In the genomic region with DNA sequence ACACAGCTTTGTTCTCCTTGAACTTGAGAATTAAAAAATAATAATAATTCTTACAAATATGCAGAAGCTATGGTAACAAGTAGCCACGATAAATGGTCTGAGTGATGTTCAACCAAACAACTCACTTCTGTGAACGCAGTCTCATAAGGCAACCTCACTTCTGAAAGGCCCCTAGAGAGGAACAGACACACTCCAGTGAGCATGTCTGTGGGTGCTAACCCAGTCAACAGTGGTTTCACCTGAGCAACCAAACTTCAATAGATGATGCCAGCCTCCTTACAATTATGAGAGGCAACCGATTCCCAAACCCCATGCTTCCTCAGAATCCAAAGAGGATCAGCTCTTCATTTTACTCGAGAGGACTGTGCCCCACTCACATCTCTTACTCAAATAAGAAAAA, we compare ENCODE assay signal across 22 mouse cellular contexts. TPM values are rescaled to one million over a fixed set of nuclear protein-coding genes. Genes with fewer than 3 reads are reported as not detected.
DNase-seq lines count a peak whose midpoint lies in the region; ATAC-seq and TF ChIP-seq lines count a peak whose summit lies in the region.
"Had no signal": no experiment of that assay in that cellular context is flagged by ENCODE, and none has a peak within 500 bp of the region (broad histone marks: within the 10 kb centered on the region; RNA-seq: fewer than 3 reads in every experiment).

No protein-coding gene starts in this region.

- in situ Hi-C loops in CH12.LX (cut with MboI; ENCODE audit: low pct_ligation_motif_present, low pct_unique_long_range_greater_than_20kb, low sequenced_read_pairs), result no loop called here

- no peak for TF ChIP-seq CTCF in intestine, postnatal 0 days (IDR thresholded peaks at IDR 0.05; ENCODE audit: low read depth)
- no peak for TF ChIP-seq CTCF in CH12.LX (conservative IDR thresholded peaks at IDR 0.05 in 1 of 2, IDR thresholded peaks at IDR 0.05 in 1 of 2; ENCODE audit: low read depth in 2 of 2, low read length in 2 of 2)
- TF ChIP-seq CTCF in layer of hippocampus, adult 2 months (conservative IDR thresholded peaks at IDR 0.05), result no peak

- H3K4me3 ChIP-seq in intestine, postnatal 0 days (ENCODE audit: low read depth, low read length), result no peak overlapping the region
- H3K4me3 ChIP-seq in intestine, embryonic 15.5 days (replicated peaks), result no peak overlapping the region
- H3K4me3 ChIP-seq in CH12.LX (replicated peaks in 1 of 3; ENCODE audit: low read depth in 2 of 3, low read length in 2 of 3, poor library complexity in 1 of 3) (peak overlapping the region in 1 of 3 experiments; percentile 54), macrophage (ENCODE audit: inconsistent target) (no peak overlapping the region)
- H3K4me3 ChIP-seq in layer of hippocampus, adult 2 months, result no peak overlapping the region
- H3K4me3 ChIP-seq: forebrain, embryonic 13.5 days; hindbrain, embryonic 15.5 days; limb, embryonic 12.5 days; midbrain, embryonic 10.5 days had no signal

- no peaks in the 10 kb centered on the region for H3K9me3 ChIP-seq in intestine, postnatal 0 days (ENCODE audit: control insufficient read depth)
- H3K9me3 ChIP-seq in intestine, embryonic 15.5 days, result no peaks in the 10 kb centered on the region
- no peaks in the 10 kb centered on the region for H3K9me3 ChIP-seq in CH12.LX (replicated peaks; ENCODE audit: low read length)
- H3K9me3 ChIP-seq: forebrain, embryonic 13.5 days; hindbrain, embryonic 15.5 days; limb, embryonic 12.5 days; midbrain, embryonic 10.5 days had no signal

- intact Hi-C loops in heart, postnatal 14 days (cut with DNase I), result no loop called here

- H3K79me2 ChIP-seq in CH12.LX (replicated peaks; ENCODE audit: control insufficient read depth, extremely low read depth, insufficient read depth, poor library complexity, severe bottlenecking), result no peaks in the 10 kb centered on the region
- H3K79me2 ChIP-seq in macrophage (ENCODE audit: inconsistent target), result no peaks in the 10 kb centered on the region

- H3K4me2 ChIP-seq in intestine, postnatal 0 days (replicated peaks; ENCODE audit: low read depth), result peak overlapping the region; percentile 55
- no peak overlapping the region for H3K4me2 ChIP-seq in intestine, embryonic 15.5 days (replicated peaks)
- H3K4me2 ChIP-seq in CH12.LX (ENCODE audit: insufficient read depth, low read depth, poor library complexity, severe bottlenecking), result peak overlapping the region; percentile 96
- H3K4me2 ChIP-seq: forebrain, embryonic 13.5 days; hindbrain, embryonic 15.5 days; limb, embryonic 12.5 days had no signal

- TF ChIP-seq POLR2A in CH12.LX (IDR thresholded peaks at IDR 0.05; ENCODE audit: low read depth, low read length), result no peak; the same call in 1 of the 2 replicates

- dilution Hi-C loops in CH12.LX (cut with MboI; ENCODE audit: extremely low pct_ligation_motif_present, extremely low pct_unique_long_range_greater_than_20kb, low sequenced_read_pairs), result no loop called here

- no peaks in the 10 kb centered on the region for H3K36me3 ChIP-seq in intestine, postnatal 0 days (ENCODE audit: control insufficient read depth, insufficient read depth)
- no peaks in the 10 kb centered on the region for H3K36me3 ChIP-seq in intestine, embryonic 15.5 days
- H3K36me3 ChIP-seq in CH12.LX (replicated peaks in 1 of 2; ENCODE audit: control insufficient read depth in 1 of 2, insufficient read depth in 1 of 2, low read length in 1 of 2) (no peaks in the 10 kb centered on the region), macrophage (ENCODE audit: inconsistent target) (no peaks in the 10 kb centered on the region)
- H3K36me3 ChIP-seq: hindbrain, embryonic 15.5 days; limb, embryonic 12.5 days; midbrain, embryonic 10.5 days had no signal

- no peak for ATAC-seq in intestine, postnatal 0 days
- no peak for ATAC-seq in intestine, embryonic 15.5 days
- ATAC-seq: forebrain, embryonic 13.5 days had no signal

- WGBS in intestine, postnatal 0 days, result 78% methylated on average over 4 of the region's 4 CpGs
- 80% methylated on average over 4 of the region's 4 CpGs for WGBS in intestine, embryonic 15.5 days
- 92% methylated on average over 4 of the region's 4 CpGs for WGBS in macrophage (ENCODE audit: missing documents)

- H3K9ac ChIP-seq in intestine, postnatal 0 days (ENCODE audit: low read depth, low read length), result no peak overlapping the region
- H3K9ac ChIP-seq in intestine, embryonic 15.5 days, result no peak overlapping the region
- peak overlapping the region; percentile 73 for H3K9ac ChIP-seq in CH12.LX (ENCODE audit: insufficient read depth, low read depth)
- H3K9ac ChIP-seq: forebrain, embryonic 13.5 days; hindbrain, embryonic 15.5 days; limb, embryonic 12.5 days had no signal

- 0 out of 2 replicates have a peak, but pooled peaks cover 11% of the 10 kb centered on the region for H3K4me1 ChIP-seq in intestine, postnatal 0 days (replicated peaks; ENCODE audit: control insufficient read depth, insufficient read depth, low read length)
- peaks cover 3% of the 10 kb centered on the region; the same call in 1 of the 2 replicates for H3K4me1 ChIP-seq in intestine, embryonic 15.5 days (replicated peaks)
- H3K4me1 ChIP-seq in CH12.LX (ENCODE audit: control insufficient read depth in 1 of 2, insufficient read depth in 2 of 2), result peaks cover 2 to 32% of the 10 kb centered on the region in 2 experiments
- H3K4me1 ChIP-seq: forebrain, embryonic 13.5 days; hindbrain, embryonic 15.5 days had no signal

- no peaks in the 10 kb centered on the region for H3K27me3 ChIP-seq in intestine, postnatal 0 days (replicated peaks; ENCODE audit: control insufficient read depth, insufficient read depth, low read length)
- no peaks in the 10 kb centered on the region for H3K27me3 ChIP-seq in intestine, embryonic 15.5 days (replicated peaks)
- no peaks in the 10 kb centered on the region for H3K27me3 ChIP-seq in CH12.LX (replicated peaks)
- H3K27me3 ChIP-seq: forebrain, embryonic 13.5 days; hindbrain, embryonic 15.5 days; limb, embryonic 12.5 days had no signal

- DNase-seq in CH12.LX (ENCODE audit: extremely low read depth) (peak; percentile 75), MN1 (ENCODE audit: low spot score) (no peak)
- DNase-seq in kidney, postnatal 14 days, result peak; percentile 11
- DNase-seq in heart, postnatal 14 days, result no peak
- DNase-seq in layer of hippocampus, adult 2 months (ENCODE audit: low spot score in 2 of 2), result no peak
- DNase-seq: adrenal gland, adult 8-10 months; cerebellum, adult 8-10 months; lung, postnatal 10 days had no signal

- no peak; the same call in 1 of the 2 replicates for TF ChIP-seq RAD21 in CH12.LX (IDR thresholded peaks at IDR 0.05; ENCODE audit: low read depth, low read length)

- H3K27ac ChIP-seq in intestine, postnatal 0 days (ENCODE audit: low read depth, low read length), result peak overlapping the region; percentile 79; the same call in 1 of the 2 replicates
- no peak overlapping the region for H3K27ac ChIP-seq in intestine, embryonic 15.5 days
- H3K27ac ChIP-seq in CH12.LX (ENCODE audit: insufficient read depth, low read depth) (peak overlapping the region; percentile 86; the same call in 1 of the 2 replicates), macrophage (peak overlapping the region; percentile 76)
- no peak overlapping the region for H3K27ac ChIP-seq in layer of hippocampus, adult 2 months
- H3K27ac ChIP-seq: forebrain, embryonic 13.5 days; hindbrain, embryonic 15.5 days; left cerebral cortex, adult 2 months; limb, embryonic 12.5 days; midbrain, embryonic 10.5 days had no signal

- no peak for TF ChIP-seq EP300 in CH12.LX (IDR thresholded peaks at IDR 0.05; ENCODE audit: low read length)

TF ChIP-seq in CH12.LX, 34 proteins besides CTCF, POLR2A, EP300 and RAD21 (continues in another document):
- TF ChIP-seq UBTF (IDR thresholded peaks at IDR 0.05; ENCODE audit: low read depth, low read length), result no peak
- no peak for TF ChIP-seq CHD2 (IDR thresholded peaks at IDR 0.05; ENCODE audit: low read length)
- no peak for TF ChIP-seq BHLHE40 (IDR thresholded peaks at IDR 0.05; ENCODE audit: low read depth, low read length)
- TF ChIP-seq ZNF384 (IDR thresholded peaks at IDR 0.05; ENCODE audit: low read depth, low read length), result 0 out of 2 replicates have a peak, but pooled peaks have one; percentile 5
- TF ChIP-seq E2F4 (IDR thresholded peaks at IDR 0.05; ENCODE audit: insufficient replicate concordance, low read depth, low read length), result no peak
- no peak for TF ChIP-seq SIN3A (IDR thresholded peaks at IDR 0.05; ENCODE audit: low read length)
- TF ChIP-seq USF1 (IDR thresholded peaks at IDR 0.05; ENCODE audit: low read depth, low read length), result no peak
- no peak for TF ChIP-seq ZKSCAN1 (IDR thresholded peaks at IDR 0.05; ENCODE audit: borderline replicate concordance, low read depth, low read length)
- no peak for TF ChIP-seq POLR2AphosphoS2 (IDR thresholded peaks at IDR 0.05; ENCODE audit: low read depth, low read length)
- TF ChIP-seq RCOR1 (conservative IDR thresholded peaks at IDR 0.05; ENCODE audit: low read depth, low read length), result no peak
- TF ChIP-seq HCFC1 (IDR thresholded peaks at IDR 0.05; ENCODE audit: low read depth, low read length), result no peak
- peak; percentile 54; the same call in 1 of the 2 replicates for TF ChIP-seq MXI1 (IDR thresholded peaks at IDR 0.05; ENCODE audit: low read depth, low read length)

RNA-seq across cellular contexts. Expression of gene Tnpo1, which starts 19.2 kb away (rescaled TPM):
- 24.3 and 24.5 TPM in 2 replicates for polyA plus RNA-seq in intestine, postnatal 0 days (2015; fragmentation: Nextera tagmentation; extraction: Ambion mirVana)
- 60.3 and 67.6 TPM in 2 replicates for polyA plus RNA-seq in intestine, embryonic 15.5 days (2015; fragmentation: Nextera tagmentation; extraction: Ambion mirVana)
- total RNA-seq in CH12.LX (2012; rRNA removed) (93.6 and 111 TPM in 2 replicates), CH12.LX (2014; rRNA removed) (95.9 and 104 TPM in 2 replicates)
- polyA plus RNA-seq in CH12.LX (2012; ENCODE audit: insufficient read length, low read depth) (90.7 and 105 TPM in 2 replicates), macrophage (2018) (25.1 to 51.3 TPM (median 32.1 TPM) in 3 replicates)
- total RNA-seq in macrophage (2018; cell fraction: chromatin; rRNA removed), result 100 to 1,000 TPM in 12 of 26 experiments, 10 to 100 TPM in 14; 29.0 to 143 (median 86.4) TPM
- 10 to 100 TPM; 41.8 to 72.5 (median 57.5) TPM for total RNA-seq in macrophage (2018; cell fraction: cytosol; rRNA removed)
- 100 to 1,000 TPM in 2 of 26 experiments, 10 to 100 TPM in 24; 32.3 to 124 (median 65.5) TPM for total RNA-seq in macrophage (2018; cell fraction: nucleus; rRNA removed)
- total RNA-seq in heart, postnatal 14 days (2021), result 10 to 100 TPM; 74.0 to 80.5 TPM
- 10 to 100 TPM; 61.7 to 68.5 TPM for total RNA-seq in layer of hippocampus, adult 2 months (2021)

RNA-seq across cellular contexts. Expression of gene 1700024P04Rik, which starts 39.0 kb away (rescaled TPM):
- not detected in 2 replicates for polyA plus RNA-seq in intestine, postnatal 0 days (2015; fragmentation: Nextera tagmentation; extraction: Ambion mirVana)
- not detected in 2 replicates for polyA plus RNA-seq in intestine, embryonic 15.5 days (2015; fragmentation: Nextera tagmentation; extraction: Ambion mirVana)
- total RNA-seq in CH12.LX (2012; rRNA removed) (not detected in 2 replicates), CH12.LX (2014; rRNA removed) (not detected in 2 replicates)
- polyA plus RNA-seq in CH12.LX (2012; ENCODE audit: insufficient read length, low read depth) (not detected in 2 replicates), macrophage (2018) (not detected in 3 replicates)
- not detected for total RNA-seq in macrophage (2018; cell fraction: chromatin; rRNA removed)
- not detected for total RNA-seq in macrophage (2018; cell fraction: cytosol; rRNA removed)
- total RNA-seq in macrophage (2018; cell fraction: nucleus; rRNA removed), result not detected
- total RNA-seq in heart, postnatal 14 days (2021), result not detected
- total RNA-seq in layer of hippocampus, adult 2 months (2021), result not detected
- total RNA-seq: adrenal gland, adult 8-10 months; ES-E14; granulocyte monocyte progenitor cell, adult 5-6 weeks; left cerebral cortex, adult 2 months had no signal
- polyA plus RNA-seq: C2C12; embryonic facial prominence, embryonic 14.5 days; forebrain, embryonic 13.5 days; heart, embryonic 16.5 days; hindbrain, embryonic 15.5 days; limb, embryonic 12.5 days; midbrain, embryonic 10.5 days; neural tube, embryonic 14.5 days had no signal

Comparison
In these comparisons a context has a peak if more than half of its experiments do, and no peak if none do; other contexts are left out.
1. H3K27ac ChIP-seq: peak in intestine, postnatal 0 days (single experiment), CH12.LX (single experiment) and macrophage (single experiment); none in intestine, embryonic 15.5 days (single experiment) and layer of hippocampus, adult 2 months (single experiment).
2. DNase-seq: peak in CH12.LX (single experiment) and kidney, postnatal 14 days (single experiment); none in heart, postnatal 14 days (0 of 2), MN1 (single experiment) and layer of hippocampus, adult 2 months (0 of 2).